Mouse (Mus musculus) midbrain, postnatal 0 days (tissue): ENCODE measurements around the gene Nol12. TPM values are rescaled to one million over a fixed set of nuclear protein-coding genes. Genes with fewer than 3 reads are reported as not detected.
A peak's percentile ranks its signal among the peaks of the same experiment; 100 is the strongest.

Experiments used
- ATAC-seq: fragments of 200-750 bp; cut with Nextera tagmentation; 2 replicates; pipeline ENCODE4 v1.8.0; 2017; ENCODE audit warnings: moderate number of reproducible peaks, mild to moderate bottlenecking, moderate TSS enrichment, moderate library complexity; ENCODE audit not compliant: low FRiP score
- DNase-seq: peaks from one replicate; pipeline ENCODE4 v3.0.0-alpha.2; 2015; ENCODE audit warnings: low spot score
- H3K27ac ChIP-seq: fragments of 300-500 bp; sonication (generic); 2 replicates; pipeline ENCODE4 v1.5.1; 2014; ENCODE audit warnings: low read depth, mild to moderate bottlenecking, low read length, mixed read lengths
- H3K27me3 ChIP-seq: fragments of 300-500 bp; sonication (generic); 2 replicates; pipeline ENCODE4 v1.6.1; 2014; ENCODE audit warnings: low read length, control low read depth, mixed read lengths; ENCODE audit not compliant: insufficient read depth
- H3K36me3 ChIP-seq: fragments of 300-500 bp; sonication (generic); 2 replicates; pipeline ENCODE4 v1.6.1; 2014; ENCODE audit warnings: low read length, control low read depth, mixed read lengths; ENCODE audit not compliant: insufficient read depth
- H3K4me1 ChIP-seq: fragments of 300-500 bp; sonication (generic); 2 replicates; pipeline ENCODE4 v1.6.1; 2014; ENCODE audit warnings: mild to moderate bottlenecking, control low read depth, antibody characterized with exemption, low read length, mixed read lengths; ENCODE audit not compliant: insufficient read depth
- H3K4me2 ChIP-seq: fragments of 300-500 bp; sonication (generic); 2 replicates; pipeline ENCODE4 v1.6.1; 2014; ENCODE audit warnings: low read depth, mild to moderate bottlenecking, low read length, mixed read lengths; ENCODE audit not compliant: poor library complexity, severe bottlenecking
- H3K4me3 ChIP-seq: fragments of 300-500 bp; sonication (generic); 2 replicates; pipeline ENCODE4 v1.5.1; 2014; ENCODE audit warnings: low read depth, mild to moderate bottlenecking, low read length, moderate library complexity
- H3K9ac ChIP-seq: fragments of 300-500 bp; sonication (generic); replicated peaks from 2 replicates; pipeline ENCODE4 v1.6.1; 2014; ENCODE audit warnings: mild to moderate bottlenecking, low read length, moderate library complexity, mixed read lengths; ENCODE audit not compliant: poor library complexity, severe bottlenecking
- H3K9me3 ChIP-seq: fragments of 300-500 bp; sonication (generic); 2 replicates; pipeline ENCODE4 v1.6.1; 2016; ENCODE audit warnings: low read length, control low read depth
- CTCF ChIP-seq: IDR thresholded peaks from 2 replicates; pipeline ENCODE4 v1.5.1; 2016; ENCODE audit warnings: antibody characterized with exemption, mild to moderate bottlenecking
- WGBS: fragments of 180-500 bp; shearing (Covaris S2); extraction: QIAGEN DNeasy Blood & Tissue Kit; methylation state at CpG from one replicate; pipeline ENCODE4 v1.1.7; 2014; 5-methylcytosine and 5-hydroxymethylcytosine counted together
- polyA plus RNA-seq: library from polyadenylated mRNA; unstranded; fragments of >200 nt; fragmentation: Nextera tagmentation; extraction: Ambion mirVana; gene quantifications from 2 replicates; pipeline ENCODE4 v1.2.1, GENCODE M21; 2015
- total RNA-seq: library from RNA; depleted of rRNA; stranded (reverse); fragments of >200 nt; gene quantifications from 2 replicates; pipeline ENCODE4 v1.2.3, GENCODE M21; 2014

Gene Nol12
- total and polyA plus RNA-seq, 2 experiments from 2014 or later = 8.1 to 64.0 TPM

- no peak overlapping the region for H3K27ac ChIP-seq
- WGBS = 88% methylated on average over 8 of the region's 8 CpGs
- no peak overlapping the region for H3K9ac ChIP-seq
- no peak for TF ChIP-seq CTCF
- no peak overlapping the region for H3K4me3 ChIP-seq
- H3K4me1 ChIP-seq = no peaks in the 10 kb centered on the region
- H3K36me3 ChIP-seq = peaks cover 11% of the 10 kb centered on the region
- H3K27me3 ChIP-seq = no peaks in the 10 kb centered on the region
- no peak for DNase-seq
- no peaks in the 10 kb centered on the region for H3K9me3 ChIP-seq
- no peak overlapping the region for H3K4me2 ChIP-seq
- no peak for ATAC-seq
Observed at GRCm38 (mm10) chr15:78977676-78978159, 43.0 kb downstream of the Nol12 start.

- Histone ChIP-seq H3K4me1 (peaks cover 5% of the 10 kb centered on the region; the same call in 1 of the 2 replicates), H3K9me3 (no peaks in the 10 kb centered on the region), H3K4me2 (no peak overlapping the region), H3K9ac (no peak overlapping the region), H3K27ac (no peak overlapping the region), H3K4me3 (no peak overlapping the region), H3K27me3 (no peaks in the 10 kb centered on the region), H3K36me3 (peaks cover 4% of the 10 kb centered on the region)
- 34% methylated on average over 4 of the region's 4 CpGs for WGBS
- ATAC-seq (no peak), DNase-seq (no peak)
- no peak for TF ChIP-seq CTCF
Observed at GRCm38 (mm10) chr15:78978875-78979274, 44.1 kb downstream of the Nol12 start.

- Histone ChIP-seq H3K27me3 (no peaks in the 10 kb centered on the region), H3K4me1 (peaks cover 5% of the 10 kb centered on the region; the same call in 1 of the 2 replicates), H3K4me2 (no peak overlapping the region), H3K9ac (no peak overlapping the region), H3K9me3 (no peaks in the 10 kb centered on the region), H3K36me3 (no peaks in the 10 kb centered on the region; the same call in 1 of the 2 replicates), H3K4me3 (no peak overlapping the region), H3K27ac (no peak overlapping the region)
- ATAC-seq (no peak), DNase-seq (no peak)
- 87% methylated on average over 4 of the region's 4 CpGs for WGBS
- no peak for TF ChIP-seq CTCF
Observed at GRCm38 (mm10) chr15:78980084-78980483, 45.4 kb downstream of the Nol12 start.

- Histone ChIP-seq H3K36me3 (peaks cover 5% of the 10 kb centered on the region; the same call in 1 of the 2 replicates), H3K9me3 (no peaks in the 10 kb centered on the region), H3K27ac (0 out of 2 replicates have a peak overlapping the region, but pooled peaks have one; percentile 43), H3K4me2 (peak overlapping the region; percentile 62), H3K27me3 (no peaks in the 10 kb centered on the region), H3K9ac (peak overlapping the region; percentile 46; the same call in 1 of the 2 replicates), H3K4me1 (peaks cover 5% of the 10 kb centered on the region; the same call in 1 of the 2 replicates), H3K4me3 (peak overlapping the region; percentile 42)
- ATAC-seq (peak; percentile 75), DNase-seq (peak; percentile 87)
- no peak for TF ChIP-seq CTCF
- WGBS = under 1% methylated on average over 63 of the region's 67 CpGs
Observed at GRCm38 (mm10) chr15:78982658-78983435, 48.1 kb downstream of the Nol12 start.

- peak overlapping the region; percentile 42 for H3K4me3 ChIP-seq
- peak overlapping the region; percentile 62 for H3K4me2 ChIP-seq
- no peak for TF ChIP-seq CTCF
Observed at GRCm38 (mm10) chr15:78983436-78984285, 48.9 kb downstream of the Nol12 start.

More at GRCm38 (mm10) chr15:78983436-78984285, 48.9 kb downstream of the Nol12 start:
- Histone ChIP-seq H3K9me3 (no peaks in the 10 kb centered on the region), H3K4me1 (peaks cover 5% of the 10 kb centered on the region; the same call in 1 of the 2 replicates), H3K27ac (0 out of 2 replicates have a peak overlapping the region, but pooled peaks have one; percentile 43), H3K27me3 (no peaks in the 10 kb centered on the region), H3K9ac (peak overlapping the region; percentile 46; the same call in 1 of the 2 replicates), H3K36me3 (peaks cover 7% of the 10 kb centered on the region; the same call in 1 of the 2 replicates)
- WGBS = 7% methylated on average over 21 of the region's 21 CpGs
- ATAC-seq (peak; percentile 39), DNase-seq (no peak)
